Mouse (Mus musculus) E14TG2a.4 (cell line): Measurements from ENCODE around the gene Dhh.

Experiments
- CTCF ChIP-seq: conservative IDR thresholded peaks from 2 replicates; pipeline ENCODE4 v1.5.1; 2014; ENCODE audit warnings: low read length
- POU5F1 ChIP-seq: IDR thresholded peaks from 2 replicates; pipeline ENCODE4 v1.6.1; 2014; ENCODE audit warnings: low read length, borderline replicate concordance

DNA sequence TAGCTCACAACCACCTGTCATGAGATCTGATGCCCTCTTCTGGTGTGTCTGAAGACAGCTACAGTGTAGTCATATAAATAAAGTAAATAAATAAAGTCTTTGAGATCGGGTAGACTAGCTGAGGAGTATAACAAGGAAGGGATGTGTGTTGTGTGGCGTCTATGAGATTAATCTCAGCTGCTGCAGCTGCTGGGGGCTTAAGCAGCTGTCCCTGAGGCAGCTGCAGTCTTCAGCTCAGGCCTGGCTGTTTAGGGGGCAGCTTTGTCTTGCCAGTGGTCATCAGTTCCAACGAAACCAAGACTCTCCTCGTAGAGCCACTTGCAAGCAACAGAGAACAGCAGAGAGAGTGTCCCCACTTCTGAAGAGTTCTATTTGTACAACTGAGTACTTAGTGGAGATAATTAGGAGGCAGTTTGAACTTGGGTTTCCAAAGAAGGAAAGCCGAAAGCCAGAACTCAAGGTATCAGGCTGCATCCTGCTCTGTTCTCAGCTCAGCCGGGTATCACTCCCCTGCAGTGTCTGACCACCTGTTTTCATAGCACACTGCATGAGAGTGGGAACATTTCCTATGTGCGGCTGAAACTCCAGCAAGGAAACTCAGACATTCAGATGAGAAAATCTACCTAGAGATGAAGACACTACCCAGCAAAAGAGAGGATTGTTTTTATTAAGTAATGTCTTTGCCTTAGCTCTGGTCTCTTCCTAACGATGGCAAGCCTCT, 11.5 kb downstream of the Dhh start:
- TF ChIP-seq CTCF (no peak), POU5F1 (no peak)
